Mouse (Mus musculus) adrenal gland, adult (tissue): ENCODE measurements around the gene Acp2.

Experiments
- DNase-seq, 2 experiments: peaks; one replicate each; pipeline ENCODE4 v3.0.0; 2022 to 2023; ENCODE audit warnings: low spot score in 1 of 2; ENCODE audit not compliant: inconsistent age in 2 of 2

Acp2 gene

DNA sequence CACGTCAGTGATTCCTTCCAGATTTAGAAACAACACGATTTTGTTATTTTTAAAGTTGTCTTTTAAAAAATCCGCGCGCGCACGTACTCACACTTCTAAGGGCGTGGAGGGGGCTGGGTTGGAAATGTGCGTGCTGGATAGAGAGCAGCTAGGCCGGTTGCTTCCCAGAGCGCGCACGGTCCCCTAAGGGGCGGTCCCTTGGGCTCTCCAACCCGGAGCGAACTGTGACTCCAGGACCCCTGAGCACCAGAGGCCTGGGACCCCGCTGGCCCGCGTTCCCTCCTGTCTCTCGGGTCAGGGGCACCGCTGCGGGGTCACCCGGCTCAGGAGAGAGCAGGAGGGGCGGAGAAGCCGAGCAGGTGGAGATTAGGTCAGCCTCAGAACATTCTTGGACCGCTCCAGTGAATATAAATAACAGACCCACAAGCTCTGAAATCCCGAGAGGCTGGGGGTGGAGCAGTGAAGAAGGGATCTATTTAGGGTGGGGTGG is 53.0 kb downstream of the Acp2 start, which contains the start of gene Pacsin3:
TSS of gene Pacsin3 (plus strand) at position 294 of the 490 bp plus-strand sequence.
- peak in 1 of 2 experiments; percentile 63 for DNase-seq

DNA sequence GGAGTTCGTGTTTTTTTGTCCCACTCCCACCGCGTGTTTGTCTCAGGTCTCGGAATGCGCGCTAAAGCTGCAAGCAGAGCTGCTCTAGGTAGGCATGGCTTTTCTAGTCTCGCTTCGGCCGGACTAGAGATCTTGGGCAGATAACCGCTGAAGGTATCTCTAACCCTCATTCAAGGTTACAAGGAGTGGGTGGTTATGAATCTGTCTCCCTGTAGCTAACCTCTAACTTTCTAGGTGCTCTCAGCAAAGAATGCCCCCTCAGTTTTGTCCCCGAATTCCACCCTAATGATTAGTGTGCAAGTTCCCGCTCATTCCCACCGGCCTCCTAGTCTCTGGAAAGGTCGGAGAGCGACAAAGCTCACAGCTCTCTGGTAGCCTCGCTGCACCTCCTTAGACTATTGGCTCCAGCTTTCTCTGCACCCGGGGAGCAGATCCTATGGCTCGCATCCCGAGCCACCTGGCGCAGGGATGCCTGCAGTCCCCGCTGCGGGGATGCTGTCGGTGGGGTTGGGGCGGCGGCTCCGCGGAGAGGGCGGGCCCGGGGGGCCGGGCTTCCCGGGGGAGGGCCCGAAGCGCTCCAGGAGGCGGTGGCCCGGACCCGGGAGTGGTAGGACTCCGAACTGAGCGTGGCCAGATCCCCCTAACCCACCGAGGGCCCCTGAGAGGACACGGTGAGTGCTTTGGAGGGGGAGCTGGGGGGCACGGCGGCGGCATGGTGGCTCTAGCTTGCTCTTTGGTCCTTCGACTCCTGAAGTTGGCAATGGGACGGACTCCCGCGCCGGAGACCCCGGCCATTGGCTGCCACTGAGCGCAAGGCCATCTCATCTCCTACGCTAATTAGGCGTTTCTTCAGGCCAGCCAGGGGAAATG is 53.8 kb downstream of the Acp2 start:
- DNase-seq = peak; percentile 81 to 94

DNA sequence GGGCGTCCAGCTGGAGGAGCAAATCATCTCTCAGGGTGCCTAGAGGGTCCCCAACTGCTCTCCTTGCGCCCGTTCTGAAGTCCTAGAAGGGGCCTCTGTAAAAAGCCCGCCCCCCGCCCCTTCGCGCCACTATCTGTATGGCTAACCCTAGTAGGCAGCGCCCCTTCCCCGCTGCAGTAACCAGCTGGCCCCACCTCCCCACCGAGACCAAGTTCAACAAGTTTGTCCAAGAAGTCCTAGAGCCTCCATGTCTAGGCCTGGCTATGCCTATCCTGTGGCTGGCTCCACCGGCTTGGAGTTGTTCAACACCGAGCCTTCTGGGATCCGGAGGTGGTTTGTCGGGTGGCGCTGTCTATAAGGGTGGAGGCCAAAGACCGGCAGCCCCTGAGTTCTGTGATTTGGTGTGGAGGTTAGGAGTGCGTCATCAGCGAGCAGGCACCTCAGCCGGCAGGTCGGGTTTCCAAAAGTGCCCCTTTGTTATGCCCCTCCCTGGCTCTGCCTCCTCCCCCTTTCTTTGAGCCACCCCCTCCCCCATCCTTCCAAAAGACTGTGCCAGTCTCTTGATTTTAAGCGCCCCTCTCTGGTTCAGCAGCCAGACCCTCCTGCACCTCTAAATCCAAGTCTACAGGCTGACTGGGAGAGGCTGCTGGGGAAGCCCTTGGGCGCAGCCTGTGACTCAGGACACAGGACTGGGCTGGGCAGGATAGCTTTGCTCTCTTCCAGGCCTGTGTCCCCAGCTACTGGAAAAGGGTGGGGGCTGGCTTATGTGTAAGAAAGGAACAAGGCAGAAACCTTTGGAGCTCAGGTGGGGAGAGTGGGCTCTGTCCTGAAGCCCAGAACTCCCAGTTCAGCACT is 54.7 kb downstream of the Acp2 start:
- peak; percentile 66 to 87 for DNase-seq

DNA sequence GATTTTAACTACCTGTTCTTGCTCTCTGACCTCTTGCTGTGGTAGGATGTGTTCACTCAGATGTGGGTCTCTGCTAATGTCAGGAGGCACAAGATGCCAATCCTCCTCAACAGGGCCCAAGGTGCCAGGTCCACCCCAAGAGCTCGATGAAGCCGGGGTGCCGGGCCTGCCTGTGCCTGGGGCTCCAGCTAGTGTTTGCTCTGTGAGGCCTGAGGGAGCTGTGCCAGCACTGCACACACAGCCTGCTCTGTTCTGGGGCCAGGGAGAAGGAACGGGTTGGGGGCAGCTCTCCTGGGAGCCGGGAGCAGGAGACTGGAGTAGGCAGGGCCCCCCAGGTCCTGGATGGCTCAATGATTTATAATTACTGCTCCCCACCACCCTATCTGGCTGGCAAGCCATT is 55.4 kb downstream of the Acp2 start:
- peak in 1 of 2 experiments; percentile 74 for DNase-seq

DNA sequence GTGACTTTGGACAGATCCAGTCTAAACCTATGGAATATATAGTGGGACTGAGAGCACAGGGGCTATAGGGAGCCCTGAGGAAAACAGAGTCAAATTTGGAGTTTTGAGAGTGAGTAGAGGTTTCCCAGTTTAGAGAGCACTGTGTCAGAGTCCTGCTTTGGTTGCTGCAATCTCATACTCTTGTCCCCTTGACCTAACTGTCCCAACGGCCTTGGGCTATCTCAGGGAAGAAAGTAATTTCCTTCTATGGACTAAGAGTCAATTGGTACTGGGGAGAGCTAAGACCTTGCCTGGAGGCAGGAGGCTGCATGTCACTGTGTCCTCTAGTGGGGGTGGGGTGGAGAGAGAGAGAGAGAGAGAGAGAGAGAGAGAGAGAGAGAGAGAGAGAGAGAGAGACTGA is 56.1 kb downstream of the Acp2 start:
- DNase-seq = peak in 1 of 2 experiments; percentile 76

DNA sequence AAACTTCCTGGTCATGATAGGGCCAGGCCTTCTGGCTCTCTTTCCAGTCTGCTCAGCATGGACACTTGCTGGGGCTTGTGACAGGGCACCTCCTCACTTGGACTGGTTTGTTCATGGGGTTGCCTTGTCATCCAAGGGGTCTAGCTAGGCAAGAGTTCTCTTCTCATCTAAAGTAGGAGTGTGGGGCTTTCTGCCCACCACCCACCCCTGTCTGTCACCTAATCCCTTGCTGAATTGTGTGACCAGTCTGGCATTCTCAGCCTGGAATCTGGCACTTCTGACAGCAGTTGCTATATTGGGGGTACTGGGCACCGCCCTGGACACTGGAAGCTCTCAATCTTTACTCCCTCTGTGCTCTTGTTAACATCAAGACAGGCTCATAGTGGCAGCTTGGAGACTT is 56.8 kb downstream of the Acp2 start:
- no peak for DNase-seq
